ENCODE assay signal across 11 mouse cellular contexts in genomic region chr11:17658717-17659116, GRCm38 (mm10).
"Had no signal": no experiment of that assay in that cellular context is flagged by ENCODE, and none has a peak within 500 bp of the region (broad histone marks: within the 10 kb centered on the region; RNA-seq: fewer than 3 reads in every experiment).

No protein-coding gene starts in this region.

- H3K36me3 ChIP-seq: limb, embryonic 13.5 days; liver, embryonic 15.5 days had no signal

- H3K9me3 ChIP-seq: limb, embryonic 13.5 days; liver, embryonic 15.5 days had no signal

- H3K9ac ChIP-seq: limb, embryonic 13.5 days; liver, embryonic 15.5 days had no signal

- H3K27me3 ChIP-seq: liver, embryonic 15.5 days had no signal

- H3K27ac ChIP-seq: limb, embryonic 13.5 days; liver, embryonic 15.5 days; stomach, postnatal 0 days had no signal

- DNase-seq: kidney, adult 18-20 months; kidney, postnatal 10 days; kidney, postnatal 4 days; left cerebral cortex, postnatal 4 days; lung, adult 2 months; lung, postnatal 36 days; thymus, postnatal 4 days had no signal

- ATAC-seq: lung, postnatal 0 days had no signal

- H3K4me3 ChIP-seq: limb, embryonic 13.5 days; liver, embryonic 15.5 days had no signal

- H3K4me1 ChIP-seq: liver, embryonic 15.5 days had no signal

- H3K4me2 ChIP-seq: limb, embryonic 13.5 days; liver, embryonic 15.5 days had no signal
